Mouse (Mus musculus) embryonic facial prominence, embryonic 15.5 days (tissue): Measurements from ENCODE around the gene Myrfl. TPM values are rescaled to one million over a fixed set of nuclear protein-coding genes. Genes with fewer than 3 reads are reported as not detected.

Experiments
- ATAC-seq: fragments of 200-750 bp; cut with Nextera tagmentation; 2 replicates; pipeline ENCODE4 v1.8.0; 2017; ENCODE audit warnings: low read depth, moderate TSS enrichment; ENCODE audit not compliant: insufficient number of reproducible peaks, low FRiP score, low TSS enrichment
- H3K27ac ChIP-seq: fragments of 300-500 bp; sonication (generic); replicated peaks from 2 replicates; pipeline ENCODE4 v1.5.1; 2015; ENCODE audit warnings: mild to moderate bottlenecking, inconsistent platforms
- H3K27me3 ChIP-seq: fragments of 300-500 bp; sonication (generic); 2 replicates; pipeline ENCODE4 v1.6.1; 2015; ENCODE audit warnings: inconsistent platforms
- H3K36me3 ChIP-seq: fragments of 300-500 bp; sonication (generic); 2 replicates; pipeline ENCODE4 v1.6.1; 2015; ENCODE audit warnings: mild to moderate bottlenecking, inconsistent platforms
- H3K4me1 ChIP-seq: fragments of 300-500 bp; sonication (generic); 2 replicates; pipeline ENCODE4 v1.6.1; 2015; ENCODE audit warnings: inconsistent platforms
- H3K4me2 ChIP-seq: fragments of 300-500 bp; sonication (generic); replicated peaks from 2 replicates; pipeline ENCODE4 v1.6.1; 2015; ENCODE audit warnings: mild to moderate bottlenecking, inconsistent platforms
- H3K4me3 ChIP-seq: fragments of 300-500 bp; sonication (generic); replicated peaks from 2 replicates; pipeline ENCODE4 v1.5.1; 2015; ENCODE audit warnings: mild to moderate bottlenecking, inconsistent platforms
- H3K9ac ChIP-seq: fragments of 300-500 bp; sonication (generic); 2 replicates; pipeline ENCODE4 v1.6.1; 2015; ENCODE audit warnings: inconsistent platforms
- H3K9me3 ChIP-seq: fragments of 300-500 bp; sonication (generic); replicated peaks from 2 replicates; pipeline ENCODE4 v1.6.1; 2016; ENCODE audit warnings: inconsistent platforms
- WGBS: fragments of 180-500 bp; shearing (Covaris S2); methylation state at CpG from one replicate; pipeline ENCODE4 v1.1.7; 2015; 5-methylcytosine and 5-hydroxymethylcytosine counted together
- polyA plus RNA-seq: library from polyadenylated mRNA; unstranded; fragments of >200 nt; fragmentation: Nextera tagmentation; extraction: Ambion mirVana; gene quantifications from 2 replicates; pipeline ENCODE4 v1.2.1, GENCODE M21; 2015

Gene Myrfl
- polyA plus RNA-seq, 1 experiment from 2014 or later, result 0.24 TPM

GRCm38 (mm10) chr10:116912850-116913249 is 16.1 kb upstream of the Myrfl start:
- Histone ChIP-seq H3K4me1 (peaks cover 9% of the 10 kb centered on the region), H3K9me3 (no peaks in the 10 kb centered on the region), H3K4me3 (no peak overlapping the region), H3K4me2 (no peak overlapping the region), H3K27me3 (no peaks in the 10 kb centered on the region), H3K27ac (peak overlapping the region; percentile 49; the same call in 1 of the 2 replicates), H3K9ac (no peak overlapping the region), H3K36me3 (peaks cover 44% of the 10 kb centered on the region)
- ATAC-seq, result peak; percentile 72
- 41% methylated on average over 9 of the region's 9 CpGs for WGBS

- H3K9me3 ChIP-seq, result no peaks in the 10 kb centered on the region
- WGBS, result 68% methylated on average over 15 of the region's 15 CpGs
- H3K4me1 ChIP-seq, result peaks cover 9% of the 10 kb centered on the region
- no peak overlapping the region for H3K27ac ChIP-seq
- peaks cover 73% of the 10 kb centered on the region for H3K36me3 ChIP-seq
- no peak overlapping the region for H3K9ac ChIP-seq
- no peaks in the 10 kb centered on the region for H3K27me3 ChIP-seq
- no peak overlapping the region for H3K4me3 ChIP-seq
- no peak for ATAC-seq
- no peak overlapping the region for H3K4me2 ChIP-seq
Observed at GRCm38 (mm10) chr10:116908901-116909642, 12.4 kb upstream of the Myrfl start.

GRCm38 (mm10) chr10:116906794-116907193 is 10.1 kb upstream of the Myrfl start:
- no peak overlapping the region for H3K9ac ChIP-seq
- H3K27me3 ChIP-seq, result no peaks in the 10 kb centered on the region
- H3K27ac ChIP-seq, result no peak overlapping the region
- no peak overlapping the region for H3K4me3 ChIP-seq
- H3K36me3 ChIP-seq, result peaks cover 64% of the 10 kb centered on the region
- ATAC-seq, result no peak
- H3K9me3 ChIP-seq, result no peaks in the 10 kb centered on the region
- H3K4me1 ChIP-seq, result no peaks in the 10 kb centered on the region
- 82% methylated on average over 9 of the region's 9 CpGs for WGBS
- H3K4me2 ChIP-seq, result no peak overlapping the region

GRCm38 (mm10) chr10:116904503-116904908 is 7.8 kb upstream of the Myrfl start:
- Histone ChIP-seq H3K9ac (no peak overlapping the region), H3K36me3 (peaks cover 46% of the 10 kb centered on the region), H3K4me1 (no peaks in the 10 kb centered on the region), H3K27me3 (no peaks in the 10 kb centered on the region), H3K27ac (no peak overlapping the region), H3K4me2 (no peak overlapping the region), H3K9me3 (no peaks in the 10 kb centered on the region), H3K4me3 (no peak overlapping the region)
- ATAC-seq, result peak; percentile 24; the same call in 1 of the 2 replicates
- WGBS, result 82% methylated on average over 10 of the region's 10 CpGs

GRCm38 (mm10) chr10:116895108-116895833 is 1.4 kb downstream of the Myrfl start:
- Histone ChIP-seq H3K9me3 (no peaks in the 10 kb centered on the region), H3K4me1 (peaks cover 8% of the 10 kb centered on the region; the same call in 1 of the 2 replicates), H3K9ac (no peak overlapping the region), H3K36me3 (no peaks in the 10 kb centered on the region), H3K27me3 (no peaks in the 10 kb centered on the region), H3K4me2 (no peak overlapping the region), H3K4me3 (no peak overlapping the region), H3K27ac (no peak overlapping the region)
- WGBS, result 76% methylated on average over 12 of the region's 12 CpGs
- ATAC-seq, result no peak

GRCm38 (mm10) chr10:116894540-116894939 is 2.2 kb downstream of the Myrfl start:
- no peak overlapping the region for H3K4me2 ChIP-seq
- no peaks in the 10 kb centered on the region for H3K27me3 ChIP-seq
- no peak overlapping the region for H3K27ac ChIP-seq
- no peak overlapping the region for H3K9ac ChIP-seq
- 49% methylated on average over 6 of the region's 6 CpGs for WGBS
- peaks cover 8% of the 10 kb centered on the region; the same call in 1 of the 2 replicates for H3K4me1 ChIP-seq
- H3K36me3 ChIP-seq, result no peaks in the 10 kb centered on the region
- H3K9me3 ChIP-seq, result no peaks in the 10 kb centered on the region
- H3K4me3 ChIP-seq, result no peak overlapping the region
- no peak for ATAC-seq

GRCm38 (mm10) chr10:116893753-116894152 is 3.0 kb downstream of the Myrfl start:
- ATAC-seq, result no peak
- H3K4me1 ChIP-seq, result peaks cover 8% of the 10 kb centered on the region; the same call in 1 of the 2 replicates
- H3K4me3 ChIP-seq, result no peak overlapping the region
- no peak overlapping the region for H3K27ac ChIP-seq
- H3K4me2 ChIP-seq, result no peak overlapping the region
- no peaks in the 10 kb centered on the region for H3K9me3 ChIP-seq
- 12% methylated on average over 3 of the region's 3 CpGs for WGBS
- no peaks in the 10 kb centered on the region for H3K36me3 ChIP-seq
- no peak overlapping the region for H3K9ac ChIP-seq
- H3K27me3 ChIP-seq, result no peaks in the 10 kb centered on the region

GRCm38 (mm10) chr10:116890587-116890986 is 6.1 kb downstream of the Myrfl start:
- no peak overlapping the region for H3K4me3 ChIP-seq
- no peak overlapping the region for H3K27ac ChIP-seq
- no peaks in the 10 kb centered on the region for H3K36me3 ChIP-seq
- H3K9me3 ChIP-seq, result no peaks in the 10 kb centered on the region
- H3K4me2 ChIP-seq, result no peak overlapping the region
- no peaks in the 10 kb centered on the region for H3K27me3 ChIP-seq
- peaks cover 8% of the 10 kb centered on the region; the same call in 1 of the 2 replicates for H3K4me1 ChIP-seq
- ATAC-seq, result no peak
- 49% methylated on average over 5 of the region's 5 CpGs for WGBS
- no peak overlapping the region for H3K9ac ChIP-seq

- ATAC-seq, result no peak
- 68% methylated on average over 3 of the region's 3 CpGs for WGBS
- no peak overlapping the region for H3K27ac ChIP-seq
- H3K4me2 ChIP-seq, result no peak overlapping the region
- H3K9me3 ChIP-seq, result no peaks in the 10 kb centered on the region
- no peak overlapping the region for H3K9ac ChIP-seq
- no peak overlapping the region for H3K4me3 ChIP-seq
- H3K27me3 ChIP-seq, result no peaks in the 10 kb centered on the region
- H3K36me3 ChIP-seq, result no peaks in the 10 kb centered on the region
- no peaks in the 10 kb centered on the region for H3K4me1 ChIP-seq
Observed at GRCm38 (mm10) chr10:116884552-116884951, 12.2 kb downstream of the Myrfl start.

GRCm38 (mm10) chr10:116883531-116883930 is 13.2 kb downstream of the Myrfl start:
- no peaks in the 10 kb centered on the region for H3K36me3 ChIP-seq
- H3K9ac ChIP-seq, result no peak overlapping the region
- no peak overlapping the region for H3K27ac ChIP-seq
- no peaks in the 10 kb centered on the region for H3K27me3 ChIP-seq
- no peak for ATAC-seq
- H3K9me3 ChIP-seq, result no peaks in the 10 kb centered on the region
- 57% methylated on average over 5 of the region's 5 CpGs for WGBS
- no peaks in the 10 kb centered on the region for H3K4me1 ChIP-seq
- H3K4me2 ChIP-seq, result no peak overlapping the region
- no peak overlapping the region for H3K4me3 ChIP-seq

- Histone ChIP-seq H3K27ac (no peak overlapping the region), H3K9ac (no peak overlapping the region), H3K4me1 (no peaks in the 10 kb centered on the region), H3K27me3 (no peaks in the 10 kb centered on the region), H3K9me3 (no peaks in the 10 kb centered on the region), H3K4me3 (no peak overlapping the region), H3K4me2 (no peak overlapping the region), H3K36me3 (no peaks in the 10 kb centered on the region)
- ATAC-seq, result no peak
- WGBS, result 77% methylated on average over 4 of the region's 4 CpGs
Observed at GRCm38 (mm10) chr10:116877436-116877835, 19.3 kb downstream of the Myrfl start.
